Mouse (Mus musculus) MEL (cell line): ENCODE results near the gene Fblim1. TPM values are rescaled to one million over a fixed set of nuclear protein-coding genes. Genes with fewer than 3 reads are reported as not detected.
A peak's percentile ranks its signal among the peaks of the same experiment; 100 is the strongest.

Experiments used
- CHD1 ChIP-seq: IDR thresholded peaks from 2 replicates; pipeline ENCODE4 v1.6.1; 2012; ENCODE audit warnings: low read depth, mild to moderate bottlenecking, inconsistent platforms, low read length, improper control_type of control experiment
- CHD2 ChIP-seq: IDR thresholded peaks from 2 replicates; pipeline ENCODE4 v1.6.1; 2011; ENCODE audit warnings: low read length, improper control_type of control experiment
- CTCF ChIP-seq, 3 experiments: IDR thresholded peaks in 2 of 3; conservative IDR thresholded peaks in 1 of 3; 2 replicates each; pipeline ENCODE4 v1.5.1; 2011 to 2012; ENCODE audit warnings: low read length in 3 of 3, low read depth in 2 of 3, mild to moderate bottlenecking in 2 of 3, improper control_type of control experiment in 1 of 3, inconsistent platforms in 1 of 3, mixed read lengths in 1 of 3, moderate library complexity in 1 of 3; ENCODE audit not compliant: control insufficient read depth in 1 of 3, insufficient read depth in 1 of 3, poor library complexity in 1 of 3, severe bottlenecking in 1 of 3
- EP300 ChIP-seq, 2 experiments: IDR thresholded peaks; 2 replicates each; pipeline ENCODE4 v1.6.1; 2011; ENCODE audit warnings: improper control_type of control experiment in 2 of 2, low read length in 2 of 2, low read depth in 1 of 2, mild to moderate bottlenecking in 1 of 2
- ETS1 ChIP-seq: IDR thresholded peaks from 2 replicates; pipeline ENCODE4 v1.6.1; 2012; ENCODE audit warnings: low read depth, mild to moderate bottlenecking, inconsistent platforms, low read length, improper control_type of control experiment, moderate library complexity
- GABPA ChIP-seq: IDR thresholded peaks from 2 replicates; pipeline ENCODE4 v1.6.1; 2012; ENCODE audit warnings: low read depth, mild to moderate bottlenecking, inconsistent platforms, low read length, improper control_type of control experiment, moderate library complexity
- GATA1 ChIP-seq: IDR thresholded peaks from 2 replicates; pipeline ENCODE4 v1.6.1; 2011; ENCODE audit warnings: low read depth, low read length, improper control_type of control experiment
- HCFC1 ChIP-seq: IDR thresholded peaks from 2 replicates; pipeline ENCODE4 v1.6.1; 2012; ENCODE audit warnings: low read depth, mild to moderate bottlenecking, inconsistent platforms, low read length, improper control_type of control experiment, moderate library complexity
- KAT2A ChIP-seq: conservative IDR thresholded peaks from 2 replicates; pipeline ENCODE4 v1.6.1; 2012; ENCODE audit warnings: low read depth, low read length, improper control_type of control experiment, inconsistent platforms
- MAX ChIP-seq: IDR thresholded peaks from 2 replicates; pipeline ENCODE4 v1.6.1; 2011; ENCODE audit warnings: low read length, improper control_type of control experiment
- MAZ ChIP-seq: IDR thresholded peaks from 2 replicates; pipeline ENCODE4 v1.6.1; 2012; ENCODE audit warnings: low read depth, mild to moderate bottlenecking, inconsistent platforms, low read length, improper control_type of control experiment
- MYB ChIP-seq: IDR thresholded peaks from 2 replicates; pipeline ENCODE4 v1.6.1; 2011; ENCODE audit warnings: mild to moderate bottlenecking, low read depth, low read length, improper control_type of control experiment
- NELFE ChIP-seq: IDR thresholded peaks from 2 replicates; pipeline ENCODE4 v1.6.1; 2011; ENCODE audit warnings: low read depth, low read length, improper control_type of control experiment
- POLR2A ChIP-seq, 2 experiments: IDR thresholded peaks; 2 replicates each; pipeline ENCODE4 v1.6.1; 2011 to 2012; ENCODE audit warnings: low read length in 2 of 2, mild to moderate bottlenecking in 2 of 2, control low read depth in 1 of 2, improper control_type of control experiment in 1 of 2, low read depth in 1 of 2, moderate library complexity in 1 of 2; ENCODE audit not compliant: control insufficient read depth in 1 of 2, insufficient read depth in 1 of 2, poor library complexity in 1 of 2
- RAD21 ChIP-seq: IDR thresholded peaks from 2 replicates; pipeline ENCODE4 v1.6.1; 2011; ENCODE audit warnings: mild to moderate bottlenecking, low read depth, low read length, improper control_type of control experiment
- RCOR1 ChIP-seq: IDR thresholded peaks from 2 replicates; pipeline ENCODE4 v1.6.1; 2012; ENCODE audit warnings: low read depth, mild to moderate bottlenecking, inconsistent platforms, low read length, improper control_type of control experiment
- TBP ChIP-seq: IDR thresholded peaks from 2 replicates; pipeline ENCODE4 v1.8.0; 2011; ENCODE audit warnings: low read depth, low read length, improper control_type of control experiment
- UBTF ChIP-seq: IDR thresholded peaks from 2 replicates; pipeline ENCODE4 v1.6.1; 2012; ENCODE audit warnings: low read depth, mild to moderate bottlenecking, inconsistent platforms, low read length, improper control_type of control experiment, moderate library complexity, borderline replicate concordance; ENCODE audit not compliant: insufficient read depth
- USF2 ChIP-seq, 2 experiments: IDR thresholded peaks; 2 replicates each; pipeline ENCODE4 v1.6.1; 2011 to 2012; ENCODE audit warnings: improper control_type of control experiment in 2 of 2, low read length in 2 of 2, borderline replicate concordance in 1 of 2, inconsistent platforms in 1 of 2, low read depth in 1 of 2, mild to moderate bottlenecking in 1 of 2; ENCODE audit not compliant: insufficient read depth in 1 of 2
- ZC3H11A ChIP-seq: IDR thresholded peaks from 2 replicates; pipeline ENCODE4 v1.6.1; 2012; ENCODE audit warnings: low read depth, mild to moderate bottlenecking, inconsistent platforms, low read length, improper control_type of control experiment
- ZKSCAN1 ChIP-seq: IDR thresholded peaks from 2 replicates; pipeline ENCODE4 v1.6.1; 2012; ENCODE audit warnings: low read depth, mild to moderate bottlenecking, inconsistent platforms, low read length, improper control_type of control experiment, moderate library complexity
- ZMIZ1 ChIP-seq: IDR thresholded peaks from 2 replicates; pipeline ENCODE4 v1.6.1; 2012; ENCODE audit warnings: low read depth, mild to moderate bottlenecking, inconsistent platforms, low read length, improper control_type of control experiment, moderate library complexity
- ZNF384 ChIP-seq: IDR thresholded peaks from 2 replicates; pipeline ENCODE4 v1.6.1; 2012; ENCODE audit warnings: low read depth, mild to moderate bottlenecking, inconsistent platforms, low read length, improper control_type of control experiment
- polyA plus RNA-seq, 2 experiments: library from polyadenylated mRNA; stranded (reverse) in 1 of 2; unstranded in 1 of 2; fragments of >175 nt in 1 of 2; fragments of >200 nt in 1 of 2; gene quantifications; 2 replicates each; pipeline versions ENCODE4 v1.2.1 to v1.2.4; 2012; ENCODE audit warnings: low replicate concordance in 2 of 2, low read depth in 1 of 2; ENCODE audit not compliant: insufficient read length in 2 of 2, insufficient read depth in 1 of 2, missing spikeins in 1 of 2
- total RNA-seq: library from RNA; depleted of rRNA; stranded (reverse); fragments of 300-350 nt; gene quantifications from 2 replicates; pipeline ENCODE4 v1.2.3, GENCODE M21; 2012

The Fblim1 gene
- total and polyA plus RNA-seq, 3 experiments, result not detected

- TF ChIP-seq POLR2A (IDR thresholded peaks at IDR 0.05; ENCODE audit: control insufficient read depth in 1 of 2, insufficient read depth in 1 of 2, low read depth in 1 of 2, low read length in 2 of 2, poor library complexity in 1 of 2) (peak; percentile 69 to 90), MYB (no peak), HCFC1 (peak; percentile 28), GATA1 (no peak), CHD1 (peak; percentile 41), ZMIZ1 (0 out of 2 replicates have a peak, but pooled peaks have one; percentile 37), RCOR1 (0 out of 2 replicates have a peak, but pooled peaks have one; percentile 10), UBTF (no peak), MAZ (0 out of 2 replicates have a peak, but pooled peaks have one; percentile 20), ZKSCAN1 (no peak), EP300 (IDR thresholded peaks at IDR 0.05; ENCODE audit: low read depth in 1 of 2, low read length in 2 of 2) (peak in 1 of 2 experiments; percentile 16; a peak in 1 of 4 replicates), ZNF384 (no peak), CTCF (IDR thresholded peaks at IDR 0.05 in 2 of 3, conservative IDR thresholded peaks at IDR 0.05 in 1 of 3; ENCODE audit: control insufficient read depth in 1 of 3, insufficient read depth in 1 of 3, low read depth in 2 of 3, low read length in 3 of 3, poor library complexity in 1 of 3, severe bottlenecking in 1 of 3) (no peak), USF2 (IDR thresholded peaks at IDR 0.05; ENCODE audit: borderline replicate concordance in 1 of 2, insufficient read depth in 1 of 2, low read depth in 1 of 2, low read length in 2 of 2) (no peak), ETS1 (no peak), TBP (peak; percentile 67; the same call in 1 of the 2 replicates), MAX (peak; percentile 87), GABPA (no peak), ZC3H11A (peak; percentile 44; the same call in 1 of the 2 replicates), RAD21 (no peak), KAT2A (no peak), CHD2 (no peak), NELFE (peak; percentile 43)
Observed at GRCm38 (mm10) chr4:141546334-141547200, 59.3 kb downstream of the Fblim1 start (continued).
